Mouse (Mus musculus) frontal cortex, postnatal 14 days (tissue): ENCODE results near the gene Acsf2.
"Not testable (repeated sequence)": the region's sequence is repeated elsewhere in the genome, so short reads cannot be mapped to it uniquely, and the experiment has no call there.

Experiments
- DNase-seq, 2 experiments: peaks; one replicate each; pipeline ENCODE4 v3.0.0; 2022; ENCODE audit warnings: low spot score in 2 of 2

Gene Acsf2

DNA sequence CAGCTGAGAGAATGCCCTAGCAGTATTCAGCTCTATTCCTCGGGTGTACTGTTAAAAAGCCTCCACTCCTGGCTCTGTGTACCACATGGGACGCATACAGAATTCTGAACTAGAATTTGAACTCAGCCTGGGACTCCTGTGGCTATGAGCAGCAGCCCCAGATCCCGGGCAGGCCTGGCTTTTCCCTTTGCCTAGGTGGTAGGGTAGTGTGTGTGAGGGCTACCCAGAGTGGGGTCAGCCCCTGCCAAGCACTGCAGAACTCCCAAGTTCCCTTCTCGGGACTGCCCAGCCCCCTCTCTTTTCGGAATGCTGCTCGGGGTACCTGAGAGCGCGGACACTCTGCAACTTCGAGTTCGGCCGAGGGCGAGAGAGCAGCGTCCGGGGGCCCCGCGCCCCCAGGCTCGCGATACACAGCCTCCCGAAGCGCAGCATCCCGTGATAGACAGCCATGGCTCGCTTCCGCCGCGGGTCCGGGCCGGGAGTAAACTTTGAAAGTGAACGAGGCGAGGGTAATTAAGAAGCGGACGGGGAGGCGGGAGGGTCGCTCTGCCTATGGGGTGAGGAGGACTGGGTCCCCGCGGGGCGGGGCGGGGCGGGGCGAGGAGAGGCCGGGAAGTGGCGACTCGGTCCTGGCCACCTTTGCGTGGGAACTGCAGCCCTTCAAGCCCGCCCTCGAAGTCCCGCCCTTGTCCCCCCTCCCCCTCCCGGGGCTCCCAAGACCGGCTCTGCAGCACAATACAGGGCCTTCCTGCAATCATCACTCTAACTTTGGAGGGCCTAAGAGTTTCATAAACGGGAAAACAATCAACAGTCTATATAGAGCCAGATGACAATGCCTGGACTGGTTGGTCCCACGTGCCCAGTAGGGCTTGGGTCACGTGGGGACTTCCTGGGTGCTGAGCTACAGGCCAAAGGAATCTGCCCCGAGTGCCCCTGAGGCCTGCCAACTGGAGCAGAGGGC, at the start of gene Acsf2:
Acsf2 (minus strand) TSS at position 551 of the 961 bp plus-strand sequence.
- DNase-seq, result peak; percentile 17 to 22

- not testable (repeated sequence) for DNase-seq
These were observed 49.6 kb upstream of the Acsf2 start for GRCm38 (mm10) chr11:94651241-94651640.

GRCm38 (mm10) chr11:94646457-94646856, 44.8 kb upstream of the Acsf2 start:
- no peak for DNase-seq

- DNase-seq, result no peak
These were observed 43.0 kb upstream of the Acsf2 start for GRCm38 (mm10) chr11:94644461-94645219.

DNA sequence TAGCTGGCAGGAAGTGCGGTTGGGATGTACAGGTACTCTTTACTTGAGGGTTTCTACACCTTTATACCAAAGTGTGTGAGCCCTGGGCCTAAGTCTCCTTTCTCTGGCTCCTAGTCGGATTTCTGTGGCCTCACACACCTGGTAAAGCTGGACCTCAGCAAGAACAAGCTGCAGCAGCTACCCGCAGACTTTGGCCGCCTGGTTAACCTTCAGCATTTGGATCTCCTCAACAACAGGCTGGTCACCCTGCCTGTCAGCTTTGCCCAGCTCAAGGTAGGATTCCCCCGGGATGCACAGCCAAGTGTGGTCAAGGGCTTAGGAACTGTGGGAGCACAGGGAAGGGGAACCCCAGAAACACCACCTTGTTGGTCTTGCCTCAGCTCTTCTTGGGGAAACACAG, 32.8 kb upstream of the Acsf2 start:
- no peak for DNase-seq

- DNase-seq, result no peak
These were observed 31.3 kb upstream of the Acsf2 start for GRCm38 (mm10) chr11:94632988-94633387.

DNA sequence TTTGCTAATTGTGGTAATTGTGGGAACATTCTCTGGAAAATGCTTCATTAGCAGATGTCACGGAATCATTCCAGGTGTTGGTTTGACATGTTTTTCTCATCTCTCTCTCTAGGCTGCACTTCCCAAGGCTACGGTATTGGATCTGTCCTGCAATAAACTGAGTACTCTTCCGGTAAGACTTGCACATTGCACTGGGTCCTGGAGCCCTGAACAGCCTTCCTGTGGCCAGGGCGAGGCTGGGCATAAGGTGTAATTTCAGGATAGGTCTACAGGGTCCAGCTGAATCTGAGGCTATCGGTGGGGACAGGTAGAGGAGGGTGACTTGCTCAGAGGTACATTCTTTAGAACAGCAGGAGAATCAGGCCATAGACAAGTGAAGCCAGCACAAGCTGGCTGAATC, 30.3 kb upstream of the Acsf2 start:
- DNase-seq, result no peak

DNA sequence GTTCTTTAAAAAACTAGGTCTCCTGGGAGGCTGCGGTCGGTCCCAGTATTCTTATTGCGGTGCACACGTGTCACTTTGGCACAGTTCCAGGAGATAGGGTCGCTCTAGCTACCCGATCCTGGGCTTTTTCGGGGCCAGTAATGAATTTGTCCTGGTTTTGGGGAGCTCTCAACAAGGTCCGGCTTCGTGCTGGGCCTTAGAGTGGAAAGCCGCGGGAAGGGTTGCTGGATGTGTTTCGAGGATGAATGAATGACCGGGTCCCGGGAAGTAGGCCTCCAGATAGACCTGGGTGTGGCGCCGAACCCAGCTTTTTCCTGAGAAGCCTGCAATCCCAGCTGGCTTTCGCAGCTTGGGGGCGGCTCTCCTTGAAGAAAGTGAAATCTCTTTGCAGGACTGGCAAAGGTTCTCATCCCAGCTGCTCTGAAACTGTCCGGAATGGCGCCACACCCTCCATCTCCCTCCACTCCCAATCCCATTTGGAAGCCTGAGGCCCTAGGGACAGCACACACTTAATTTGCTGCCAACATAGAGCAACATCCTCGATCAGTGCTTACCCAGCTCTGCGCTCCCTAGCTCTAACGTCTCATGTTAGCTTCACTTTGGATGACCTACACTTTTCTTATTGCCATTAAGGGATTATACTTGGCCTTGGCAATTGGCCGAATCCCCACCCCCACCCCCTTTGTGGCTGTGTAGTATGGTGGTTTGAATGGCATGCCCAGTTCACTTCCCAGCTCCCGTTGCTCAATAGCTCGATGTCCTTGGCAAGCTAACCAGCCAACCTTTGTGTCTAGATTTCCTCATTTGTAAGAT, 28.7 kb upstream of the Acsf2 start:
- peak in 1 of 2 experiments; percentile 15 for DNase-seq

DNA sequence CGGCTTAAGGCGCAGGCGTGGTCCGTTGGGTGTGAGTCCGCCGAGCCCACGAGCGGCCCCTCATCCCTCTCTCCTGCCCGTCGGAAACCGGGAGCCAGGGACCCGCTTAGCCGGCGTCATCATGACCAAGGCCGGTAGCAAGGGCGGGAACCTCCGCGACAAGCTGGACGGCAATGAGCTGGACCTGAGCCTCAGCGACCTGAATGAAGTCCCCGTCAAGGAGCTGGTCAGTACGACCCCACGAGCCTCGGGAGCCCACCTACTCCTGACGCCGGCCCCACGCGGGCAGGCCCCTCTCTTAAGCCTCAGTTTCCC, 28.2 kb upstream of the Acsf2 start:
- DNase-seq, result no peak

DNA sequence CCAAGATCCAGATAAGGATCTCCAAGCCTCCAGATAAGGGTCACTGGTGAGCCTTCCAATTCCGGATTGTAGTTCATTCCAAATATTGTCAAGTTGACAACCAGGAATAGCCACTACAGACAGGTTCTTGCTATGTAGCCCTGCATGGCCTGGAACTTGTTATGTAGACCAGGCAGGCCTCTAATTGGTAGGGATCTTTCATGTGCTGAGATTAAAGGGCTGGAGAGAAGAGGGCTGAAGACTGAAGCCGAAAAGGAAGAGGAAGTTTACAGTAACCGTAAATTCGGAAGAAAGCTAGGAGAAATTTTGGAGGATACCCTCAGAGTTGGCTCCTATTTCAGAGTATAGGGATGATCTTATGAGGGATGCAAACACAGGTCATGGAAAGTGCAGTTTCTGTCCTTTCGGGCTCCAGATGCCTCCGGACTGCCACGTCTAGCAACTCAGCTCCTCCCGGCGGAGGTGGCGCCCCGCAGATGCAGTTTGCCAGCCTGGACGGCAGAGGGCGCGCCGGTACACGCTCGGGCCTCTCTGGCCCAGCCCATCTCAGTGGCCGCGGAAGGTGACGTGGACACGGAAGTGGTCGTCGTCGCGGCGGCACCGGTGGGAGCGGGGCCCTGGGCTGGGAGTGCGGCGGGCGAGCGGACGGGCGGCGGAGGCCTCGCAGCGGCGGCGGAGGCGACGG, 27.7 kb upstream of the Acsf2 start, which contains the start of gene Lrrc59:
Lrrc59 (plus strand) TSS at position 569 of the 685 bp plus-strand sequence.
- peak; percentile 87 to 95 for DNase-seq

DNA sequence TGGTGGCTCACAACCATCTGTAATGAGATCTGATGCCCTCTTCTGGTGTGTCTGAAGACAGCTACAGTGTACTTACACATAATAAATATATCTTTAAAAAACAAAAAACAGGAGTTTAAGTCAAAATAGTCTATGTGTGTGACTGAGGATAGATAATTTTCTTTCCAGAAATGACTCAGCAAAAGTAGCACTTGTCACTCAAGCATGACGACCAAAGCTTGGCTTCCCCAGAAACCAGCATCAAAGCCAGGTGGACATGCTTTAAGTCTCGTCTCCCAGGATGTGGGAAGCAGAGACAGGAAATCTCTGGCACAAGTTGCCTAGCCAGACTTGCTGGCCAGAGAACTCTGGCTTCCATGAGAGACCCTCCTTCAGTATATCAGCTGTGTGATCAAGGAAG, 20.5 kb upstream of the Acsf2 start:
- DNase-seq, result no peak

DNA sequence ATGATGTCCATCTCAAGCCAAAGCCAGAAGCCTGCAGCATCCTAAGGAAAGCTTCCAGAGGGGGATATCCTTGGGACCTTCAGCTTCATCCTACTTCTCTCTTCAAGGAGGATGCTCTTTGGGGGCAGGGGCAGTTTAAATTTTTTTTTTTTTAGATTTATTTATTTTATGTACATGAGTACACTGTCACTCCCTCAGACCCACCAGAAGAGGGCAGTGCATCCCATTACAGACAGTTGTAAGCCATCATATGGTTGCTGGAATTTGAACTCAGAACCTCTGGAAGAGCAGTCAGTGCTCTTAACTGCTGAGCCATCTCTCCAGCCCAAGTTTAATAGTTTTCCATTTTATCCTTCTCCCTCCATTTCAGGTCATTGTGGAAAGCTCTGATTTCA, 19.8 kb upstream of the Acsf2 start:
- no peak for DNase-seq

DNA sequence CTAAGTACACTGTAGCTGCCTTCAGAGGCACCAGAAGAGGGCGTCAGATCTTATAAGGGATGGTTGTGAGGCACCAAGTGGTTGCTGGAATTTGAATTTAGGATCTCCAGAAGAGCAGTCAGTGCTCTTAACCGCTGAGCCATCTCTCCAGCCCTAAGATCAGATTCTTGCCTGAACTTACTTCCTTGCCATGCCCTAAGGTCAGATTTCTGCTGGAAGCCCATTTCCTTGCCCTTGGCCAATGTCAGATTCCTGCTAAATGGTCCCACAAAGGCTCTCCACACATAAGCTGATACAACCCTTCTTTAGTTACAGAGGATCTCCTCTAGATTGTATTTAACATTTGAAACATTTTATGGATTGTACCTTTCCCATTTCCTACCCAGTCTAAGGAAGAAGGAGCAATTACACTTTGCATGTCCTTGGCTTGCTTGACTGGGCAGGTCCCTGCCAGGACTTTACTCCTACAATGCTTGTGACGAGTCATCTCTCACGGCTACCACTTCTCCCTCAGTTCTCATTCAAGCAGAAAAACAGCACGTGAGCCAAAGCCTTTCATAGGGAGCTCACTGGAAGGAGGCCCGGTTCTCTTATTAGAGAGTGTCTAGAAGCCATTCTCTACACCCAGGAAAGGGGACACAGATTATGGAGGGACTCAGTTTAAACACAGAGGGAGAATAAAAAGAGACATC, 19.2 kb upstream of the Acsf2 start:
- DNase-seq, result no peak

GRCm38 (mm10) chr11:94617646-94618045, 16.0 kb upstream of the Acsf2 start:
- DNase-seq, result no peak

GRCm38 (mm10) chr11:94615494-94615893, 13.8 kb upstream of the Acsf2 start:
- DNase-seq, result no peak

DNA sequence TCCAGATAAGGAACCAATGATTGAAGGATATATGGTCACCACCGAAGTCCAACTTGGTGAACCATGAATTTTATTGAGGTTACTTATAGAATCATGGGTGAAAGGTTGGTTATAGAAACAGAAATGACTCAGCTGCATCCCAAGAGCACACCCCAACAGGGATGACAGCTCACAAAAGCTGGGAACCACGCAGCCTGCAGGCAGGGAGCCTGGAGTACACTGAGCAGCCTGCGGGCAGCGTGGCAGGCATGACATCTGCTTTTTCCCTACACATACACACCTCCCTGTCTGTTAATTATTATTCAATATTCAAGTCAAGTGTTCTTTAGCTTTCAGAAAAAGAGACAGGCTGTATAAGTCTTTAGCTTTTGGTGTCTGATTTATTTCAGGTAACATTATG, 12.9 kb upstream of the Acsf2 start:
- DNase-seq, result no peak

DNA sequence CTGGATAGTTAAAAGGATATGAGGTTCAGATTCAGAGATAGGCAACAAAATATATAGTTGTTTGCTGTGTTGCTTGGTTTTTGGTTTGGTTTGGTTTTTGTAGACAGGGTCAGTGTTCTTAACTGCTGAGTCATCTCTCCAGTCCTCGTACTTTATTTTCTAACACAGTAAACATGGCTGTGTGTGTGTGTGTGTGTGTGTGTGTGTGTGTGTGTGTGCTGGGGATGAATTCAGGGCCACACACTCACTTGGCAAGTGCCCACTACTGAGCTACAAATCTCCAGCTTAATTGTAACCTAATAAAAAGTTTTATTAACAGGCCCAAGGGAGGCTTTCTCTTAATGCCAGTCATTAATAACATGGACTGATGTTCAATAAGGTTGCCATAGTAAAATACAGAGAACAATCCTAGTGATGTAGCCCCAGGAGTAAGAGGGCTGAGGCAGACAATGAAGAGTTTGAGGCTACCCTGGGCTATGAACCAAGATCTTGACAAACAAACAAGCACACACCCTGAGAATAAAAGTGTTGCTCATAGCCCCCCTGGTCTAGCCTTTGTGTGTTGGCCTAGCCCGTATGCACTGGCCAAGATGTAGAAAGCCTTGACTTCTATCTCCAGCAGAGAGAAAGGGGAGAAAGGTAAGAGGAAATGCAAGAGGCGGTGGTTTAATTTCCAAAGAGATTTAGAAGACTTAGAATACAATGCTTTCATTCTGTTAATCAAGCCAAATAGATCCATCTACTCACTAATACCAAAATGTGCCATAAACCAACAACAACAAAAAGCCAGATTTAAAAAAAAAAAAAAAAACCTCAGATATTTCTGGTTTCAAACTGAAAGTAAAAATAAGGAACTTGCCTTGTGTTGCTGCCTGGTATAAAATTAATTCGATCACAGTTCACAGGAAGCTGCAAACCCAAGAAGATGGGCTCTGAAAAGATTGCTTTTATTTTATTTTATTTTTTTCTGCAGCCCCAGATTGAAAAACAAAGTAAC, 9.4 kb upstream of the Acsf2 start:
- no peak for DNase-seq

- DNase-seq, result no peak
These were observed 785 bp upstream of the Acsf2 start for GRCm38 (mm10) chr11:94602356-94602955.

GRCm38 (mm10) chr11:94600447-94600846, 1.2 kb downstream of the Acsf2 start:
- no peak for DNase-seq
